Mouse (Mus musculus) testis, adult 2 months (tissue): ENCODE data around the gene Ppp2r5c.

Experiments
- CTCF ChIP-seq: fragments of 200-500 bp; IDR thresholded peaks from 2 replicates; pipeline ENCODE4 v1.5.1; 2012; ENCODE audit warnings: low read depth, mild to moderate bottlenecking, inconsistent platforms, low read length, moderate library complexity; ENCODE audit not compliant: control insufficient read depth, insufficient read depth, insufficient replicate concordance
- POLR2A ChIP-seq: fragments of 200-500 bp; IDR thresholded peaks from 2 replicates; pipeline ENCODE4 v1.6.1; 2012; ENCODE audit warnings: low read depth, mild to moderate bottlenecking, inconsistent platforms, low read length, moderate library complexity; ENCODE audit not compliant: control insufficient read depth

GRCm38 (mm10) chr12:110558175-110558574 is 111.3 kb downstream of the Ppp2r5c start:
- TF ChIP-seq CTCF, result no peak
- TF ChIP-seq POLR2A, result no peak
